Mouse (Mus musculus): ENCODE measurements around the gene Irak3. TPM values are rescaled to one million over a fixed set of nuclear protein-coding genes. Genes with fewer than 3 reads are reported as not detected.

The Irak3 gene
- polyA plus RNA-seq, 1 experiment from 2014 or later = 1.2 TPM

- WGBS = 94% methylated on average over 5 of the region's 5 CpGs
- no peaks in the 10 kb centered on the region for H3K4me1 ChIP-seq (replicated peaks; ENCODE audit: control insufficient read depth, insufficient read depth, low read length)
- H3K27ac ChIP-seq (ENCODE audit: low read length) = no peak overlapping the region
- no peaks in the 10 kb centered on the region for H3K9me3 ChIP-seq (ENCODE audit: control insufficient read depth, low read length)
- no peak overlapping the region for H3K9ac ChIP-seq (ENCODE audit: low read length)
- no peak overlapping the region for H3K4me3 ChIP-seq (ENCODE audit: low read length)
- H3K4me2 ChIP-seq (ENCODE audit: low read depth, low read length) = no peak overlapping the region
- peaks cover 20% of the 10 kb centered on the region for H3K36me3 ChIP-seq (ENCODE audit: control insufficient read depth, insufficient read depth, low read length)
- ATAC-seq (ENCODE audit: low read depth) = no peak
- no peaks in the 10 kb centered on the region for H3K27me3 ChIP-seq (ENCODE audit: control insufficient read depth, insufficient read depth, low read depth, low read length)
Observed at GRCm38 (mm10) chr10:120095716-120096115, 106.2 kb downstream of the Irak3 start.

- WGBS = 79% methylated on average over 9 of the region's 9 CpGs
- H3K4me3 ChIP-seq (ENCODE audit: low read length) = no peak overlapping the region
- H3K4me2 ChIP-seq (ENCODE audit: low read depth, low read length) = no peak overlapping the region
- H3K27me3 ChIP-seq (ENCODE audit: control insufficient read depth, insufficient read depth, low read depth, low read length) = no peaks in the 10 kb centered on the region
- H3K4me1 ChIP-seq (replicated peaks; ENCODE audit: control insufficient read depth, insufficient read depth, low read length) = no peaks in the 10 kb centered on the region
- no peak overlapping the region for H3K9ac ChIP-seq (ENCODE audit: low read length)
- ATAC-seq (ENCODE audit: low read depth) = no peak
- H3K36me3 ChIP-seq (ENCODE audit: control insufficient read depth, insufficient read depth, low read length) = peaks cover 20% of the 10 kb centered on the region
- no peak overlapping the region for H3K27ac ChIP-seq (ENCODE audit: low read length)
- no peaks in the 10 kb centered on the region for H3K9me3 ChIP-seq (ENCODE audit: control insufficient read depth, low read length)
Observed at GRCm38 (mm10) chr10:120095136-120095535, 106.8 kb downstream of the Irak3 start.

GRCm38 (mm10) chr10:120092548-120092947 lies 109.4 kb downstream of the Irak3 start:
- H3K4me3 ChIP-seq (ENCODE audit: low read length) = no peak overlapping the region
- ATAC-seq (ENCODE audit: low read depth) = no peak
- no peak overlapping the region for H3K9ac ChIP-seq (ENCODE audit: low read length)
- 86% methylated on average over 12 of the region's 12 CpGs for WGBS
- no peaks in the 10 kb centered on the region for H3K9me3 ChIP-seq (ENCODE audit: control insufficient read depth, low read length)
- peaks cover 25% of the 10 kb centered on the region for H3K36me3 ChIP-seq (ENCODE audit: control insufficient read depth, insufficient read depth, low read length)
- H3K4me2 ChIP-seq (ENCODE audit: low read depth, low read length) = no peak overlapping the region
- H3K27me3 ChIP-seq (ENCODE audit: control insufficient read depth, insufficient read depth, low read depth, low read length) = no peaks in the 10 kb centered on the region
- H3K4me1 ChIP-seq (replicated peaks; ENCODE audit: control insufficient read depth, insufficient read depth, low read length) = no peaks in the 10 kb centered on the region
- H3K27ac ChIP-seq (ENCODE audit: low read length) = no peak overlapping the region

Other genes with a start within 250 kb of the Irak3 start
- gene Helb, start 89.1 kb downstream of the Irak3 start, polyA plus RNA-seq (2015; fragmentation: Nextera tagmentation; extraction: Ambion mirVana) = 6.1 TPM in 2 replicates
- 99.3 and 102 TPM in 2 replicates for gene Tmbim4, start 540 bp downstream of the Irak3 start, polyA plus RNA-seq (2015; fragmentation: Nextera tagmentation; extraction: Ambion mirVana)
- 44.6 and 46.2 TPM in 2 replicates for gene Llph, start 24.9 kb upstream of the Irak3 start, polyA plus RNA-seq (2015; fragmentation: Nextera tagmentation; extraction: Ambion mirVana)

All from lung, embryonic 16.5 days (tissue).